Mouse (Mus musculus) skeletal muscle tissue, adult 2 months (tissue): ENCODE results near the gene Rap1b.

Source experiments
- DNase-seq: peaks from one replicate; pipeline ENCODE4 v3.0.0-alpha.2; 2012; ENCODE audit warnings: low read depth, low spot score

The Rap1b gene

DNA sequence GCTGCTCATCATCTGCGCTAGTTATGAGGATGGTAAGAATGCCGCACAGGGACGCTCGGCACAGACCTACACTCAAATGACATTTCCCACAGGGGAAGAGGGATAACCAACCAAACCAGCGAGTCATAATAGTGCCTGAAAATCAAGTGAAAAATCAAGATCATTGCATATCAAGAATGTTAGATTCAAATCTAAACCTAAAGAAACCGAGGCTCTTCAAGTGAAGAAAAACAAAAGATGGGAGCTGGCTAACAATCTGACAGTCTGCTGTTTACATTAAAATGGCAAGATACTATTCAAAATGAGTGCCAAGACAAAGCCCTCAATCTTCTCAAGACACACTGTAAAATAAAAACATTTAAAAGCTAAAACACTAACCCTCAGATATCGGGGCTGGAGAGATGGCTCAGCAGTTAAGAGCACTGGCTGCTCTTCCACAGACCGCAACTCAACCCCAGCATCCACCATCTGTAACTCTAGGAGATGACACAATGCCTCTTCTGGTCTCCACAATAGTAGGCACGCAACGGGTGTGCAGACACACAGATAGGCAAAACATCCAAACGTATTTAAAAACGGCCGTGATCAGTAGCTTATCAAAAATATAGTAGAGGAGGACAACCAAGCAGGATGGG, 61.9 kb downstream of the Rap1b start:
- DNase-seq: no peak

DNA sequence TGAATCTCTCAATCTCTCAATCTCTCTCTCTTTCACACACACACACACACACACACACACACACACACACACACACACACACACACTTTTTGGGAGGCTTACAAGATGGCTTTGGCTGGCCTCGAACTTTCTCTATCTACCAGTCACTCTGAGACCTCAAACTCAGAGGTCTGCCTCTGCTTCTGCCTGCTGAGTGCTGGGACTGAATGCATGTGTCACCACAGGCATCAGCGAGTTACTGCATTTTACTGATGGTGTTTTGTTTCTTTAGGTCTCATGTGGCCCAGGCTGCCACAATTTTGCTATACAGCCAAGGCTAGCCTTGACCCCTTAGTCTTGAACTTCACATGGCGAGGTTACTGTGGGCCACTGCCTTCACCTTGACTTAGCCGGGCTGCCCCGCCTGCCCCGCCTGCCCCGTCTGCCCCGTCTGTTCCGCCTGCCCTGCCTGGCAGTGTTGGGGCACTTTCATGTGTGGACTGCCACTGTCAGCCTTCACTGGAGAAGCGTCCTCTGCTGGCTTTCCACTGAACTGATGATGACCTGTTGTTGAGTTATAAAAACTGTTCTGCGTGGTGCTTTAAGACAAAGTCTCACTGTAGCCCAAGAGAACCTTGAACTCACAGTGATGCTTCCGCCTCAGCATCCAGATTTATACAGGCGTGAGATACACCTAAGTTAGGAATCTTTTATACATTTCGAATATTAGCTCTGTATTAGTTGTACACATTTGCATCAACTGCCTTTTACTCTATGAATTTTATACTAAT, 63.2 kb downstream of the Rap1b start:
- no peak for DNase-seq

- no peak for DNase-seq
Measured at GRCm38 (mm10) chr10:117782056-117782455, 63.8 kb downstream of the Rap1b start.

DNA sequence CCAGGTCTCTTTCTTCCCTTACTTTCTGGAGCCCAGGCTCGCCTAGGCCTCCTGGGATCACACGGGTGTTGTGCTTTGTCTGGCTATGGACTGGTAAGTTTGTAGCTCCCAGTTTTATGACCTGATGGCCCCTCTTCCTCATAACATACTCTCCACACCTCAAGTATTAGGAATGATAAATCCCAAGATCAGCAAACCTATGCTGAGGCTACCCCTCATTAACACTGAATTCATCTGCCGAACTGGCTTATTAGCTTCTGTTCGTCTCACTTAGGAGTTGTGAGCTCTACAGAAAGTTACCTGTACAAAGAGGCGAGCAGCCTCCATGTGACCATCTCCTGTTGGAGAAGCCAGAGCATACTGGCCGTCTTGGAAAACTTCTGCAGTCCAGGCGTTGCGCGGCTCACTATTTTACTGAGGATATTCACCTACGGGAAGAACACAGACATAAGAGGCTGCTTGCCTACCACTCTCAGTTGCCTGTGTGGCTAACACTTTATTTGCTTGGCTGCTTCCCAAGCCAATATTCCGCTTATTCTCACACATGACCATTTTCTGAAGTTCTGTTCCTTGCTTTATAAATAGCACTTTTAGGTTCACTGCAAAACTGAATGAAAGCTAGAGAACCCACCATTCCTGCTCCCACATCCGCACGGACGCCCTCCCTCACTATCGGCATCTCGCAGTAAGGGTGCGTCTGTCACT, 64.7 kb downstream of the Rap1b start:
- DNase-seq: no peak

DNA sequence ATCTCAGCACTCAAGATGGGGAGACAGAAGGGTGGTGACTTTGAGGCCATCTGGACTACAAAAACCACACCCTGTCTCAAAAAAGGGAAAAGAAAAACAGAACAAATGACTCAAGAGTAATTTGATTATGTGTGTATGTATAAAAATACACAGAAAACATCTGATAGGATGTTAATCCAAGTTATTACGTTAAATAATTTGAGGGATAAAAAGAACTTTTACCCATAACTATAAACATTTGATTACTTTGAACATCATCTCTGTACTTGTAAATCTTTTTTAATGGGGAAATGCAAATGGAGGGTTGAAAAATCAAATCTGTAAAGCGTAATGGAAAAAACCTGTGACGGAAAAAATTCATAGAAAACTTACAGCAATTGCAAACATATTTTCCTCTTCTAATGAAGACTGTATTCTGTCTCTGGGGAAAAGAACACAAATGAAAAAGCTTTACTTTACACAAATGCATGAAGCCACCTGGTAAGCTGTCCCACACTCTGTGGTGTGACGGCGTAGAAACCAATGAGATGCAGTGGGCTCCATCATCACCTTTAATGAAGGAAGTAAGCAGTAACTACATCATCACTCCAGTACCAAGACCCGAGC, 65.4 kb downstream of the Rap1b start:
- DNase-seq: no peak

- no peak for DNase-seq
Measured at GRCm38 (mm10) chr10:117779581-117780305, 66.1 kb downstream of the Rap1b start.

DNA sequence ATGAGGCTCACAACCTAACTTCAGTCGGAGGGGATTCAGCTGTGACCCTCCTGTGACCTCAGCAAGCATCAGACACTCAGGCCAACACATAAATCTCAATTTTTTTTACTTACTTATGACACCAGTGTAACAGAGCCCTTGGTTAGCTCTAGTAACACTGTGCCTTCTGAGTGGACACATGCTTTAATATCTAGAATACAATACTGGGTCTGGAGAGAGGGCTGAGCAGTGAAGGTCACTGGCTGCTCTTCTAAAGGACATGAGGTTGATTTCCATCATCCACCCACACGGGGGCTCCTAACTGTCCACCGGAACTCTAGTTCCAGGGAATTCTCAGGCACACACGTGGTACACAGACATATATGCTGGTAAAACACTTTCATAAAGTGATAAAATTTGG, 66.9 kb downstream of the Rap1b start:
- no peak for DNase-seq

DNA sequence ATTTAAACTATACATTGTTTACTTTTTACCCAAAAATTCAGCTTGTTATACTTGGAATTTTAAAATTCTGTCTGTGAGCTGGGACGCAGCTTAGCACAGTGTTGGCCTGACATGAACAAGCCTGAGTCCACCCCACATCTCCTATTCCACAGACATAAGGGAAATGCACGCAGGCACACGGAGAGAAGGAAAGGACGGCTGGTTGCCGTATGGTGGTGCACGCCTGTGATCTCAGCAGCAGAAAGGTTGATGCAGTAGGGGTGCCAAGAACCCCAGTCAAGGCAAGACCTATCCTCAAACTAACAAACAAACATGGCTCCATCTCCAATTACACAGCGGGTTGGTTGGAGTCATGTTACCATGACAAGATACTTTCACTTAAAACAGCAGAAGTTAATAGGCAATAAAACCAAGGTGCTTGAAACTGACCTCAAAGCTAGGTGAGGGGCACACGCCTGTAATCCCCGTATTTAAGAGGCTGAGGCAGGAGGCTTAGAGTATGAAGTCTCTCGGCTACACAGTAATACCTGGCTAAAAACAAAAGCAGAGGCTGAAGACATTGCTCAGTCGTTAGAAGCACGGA, 67.4 kb downstream of the Rap1b start:
- DNase-seq: no peak

- no peak for DNase-seq
Measured at GRCm38 (mm10) chr10:117777501-117778327, 68.1 kb downstream of the Rap1b start.

DNA sequence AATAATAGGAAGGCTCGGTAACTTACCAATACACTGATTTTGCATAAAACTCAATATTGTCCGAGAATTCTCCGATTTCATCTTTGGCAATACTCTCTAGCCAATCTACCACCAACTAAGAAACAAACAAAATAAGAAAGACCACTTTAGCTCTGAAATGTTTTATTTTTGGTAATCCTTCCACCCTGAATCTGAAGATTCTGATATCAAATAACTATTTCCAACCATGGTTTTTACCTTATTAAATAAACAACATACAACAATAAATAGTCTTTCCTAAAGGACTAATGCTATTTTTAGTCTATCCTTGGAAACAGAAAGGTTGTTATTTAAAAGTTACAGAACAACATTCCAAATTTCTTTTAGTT, 68.7 kb downstream of the Rap1b start:
- no peak for DNase-seq

- DNase-seq: no peak
Measured at GRCm38 (mm10) chr10:117776281-117777102, 69.3 kb downstream of the Rap1b start.

GRCm38 (mm10) chr10:117775401-117776144, 70.3 kb downstream of the Rap1b start:
- no peak for DNase-seq

DNA sequence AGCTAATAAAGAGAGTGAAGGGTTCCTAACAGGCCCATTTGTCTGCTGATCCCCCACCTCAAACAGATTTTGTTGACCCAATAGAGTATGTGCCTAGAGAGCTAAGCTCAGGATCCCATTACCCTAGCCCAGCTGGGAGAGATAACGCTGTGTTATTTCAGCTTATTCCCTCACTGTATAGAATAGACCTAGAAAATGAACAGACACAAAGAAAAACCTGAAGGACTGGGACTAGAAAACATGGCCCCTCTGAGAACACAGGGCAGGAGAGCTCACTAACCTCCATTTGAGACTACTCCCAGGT, 71.1 kb downstream of the Rap1b start:
- no peak for DNase-seq

DNA sequence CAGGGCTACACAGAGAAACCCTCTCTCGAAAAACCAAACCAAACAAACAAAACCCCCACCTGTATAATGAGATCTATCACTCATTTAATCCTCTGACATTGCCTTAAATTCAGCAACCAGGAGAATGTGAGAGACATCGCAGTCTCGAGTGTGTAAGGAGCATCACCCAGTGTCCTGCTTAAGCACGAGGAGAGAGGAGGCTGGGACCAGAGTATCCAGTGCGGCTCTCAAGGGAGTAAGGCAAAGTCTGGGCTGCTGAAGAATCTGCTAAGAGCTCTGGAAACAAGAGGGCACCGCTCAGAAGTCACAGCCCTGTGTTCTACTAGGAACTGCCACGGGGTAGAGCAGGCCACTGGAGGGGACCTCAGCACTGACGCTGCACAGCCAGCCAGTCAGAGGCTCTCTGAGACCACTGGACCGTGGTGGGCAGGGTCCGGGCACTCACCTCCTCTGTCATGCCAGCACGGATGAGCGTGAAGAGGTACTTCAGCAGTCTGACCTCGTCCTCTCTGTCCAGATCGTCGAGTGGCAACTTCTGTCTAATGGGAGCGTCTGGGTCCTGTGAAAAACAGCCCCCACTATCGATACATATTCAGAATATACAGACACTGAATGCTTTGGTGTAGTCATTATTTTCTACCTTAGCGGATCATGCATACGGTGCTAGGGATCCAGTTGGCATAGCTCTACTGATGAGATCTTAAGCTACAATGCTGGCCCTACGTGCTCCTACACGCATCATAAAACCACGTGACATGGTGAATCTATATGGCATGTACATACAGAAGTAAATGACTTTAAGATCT, 71.6 kb downstream of the Rap1b start:
- DNase-seq: no peak

GRCm38 (mm10) chr10:117773106-117773720, 72.6 kb downstream of the Rap1b start:
- DNase-seq: no peak

DNA sequence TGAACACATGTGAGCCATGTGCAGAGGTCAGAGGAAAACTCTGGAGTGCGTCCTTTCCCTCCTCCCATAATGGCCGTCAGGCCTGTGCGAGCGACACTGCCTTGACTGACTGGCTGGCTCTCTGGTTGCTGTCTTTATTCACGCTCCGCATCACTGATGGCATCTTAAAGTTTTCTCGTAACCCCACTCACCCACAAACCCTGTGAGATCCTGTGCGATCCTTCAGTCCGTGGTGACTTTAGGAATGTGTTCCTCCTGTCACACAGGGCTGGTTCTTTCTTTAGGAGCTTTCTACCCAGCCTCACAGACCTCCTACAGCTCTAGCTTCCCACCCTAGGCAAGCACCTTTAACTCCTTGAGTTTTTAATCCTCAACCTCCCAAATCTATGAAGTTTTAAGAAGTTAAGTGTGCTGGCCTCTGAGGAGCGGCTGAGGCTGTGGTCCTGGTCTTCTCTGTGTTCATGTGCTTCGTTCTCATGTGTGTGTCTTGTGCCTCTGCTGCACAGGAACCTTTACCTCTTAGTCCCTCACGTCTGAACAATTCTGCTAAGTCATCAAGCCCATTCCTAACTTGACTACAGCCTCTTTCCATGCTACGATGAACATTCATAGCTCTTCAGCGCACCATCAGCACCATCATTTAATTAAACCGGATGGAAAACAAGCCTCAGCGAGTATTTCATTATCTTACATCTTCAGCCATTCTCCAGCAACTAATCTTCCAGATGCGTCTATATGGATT, 73.3 kb downstream of the Rap1b start:
- no peak for DNase-seq

- no peak for DNase-seq
Measured at GRCm38 (mm10) chr10:117771131-117771510, 74.7 kb downstream of the Rap1b start.
